Mouse (Mus musculus) v-Abl transformed pro-B cells (cell line): ENCODE data around the gene Grm6.

ENCODE experiments used
- in situ Hi-C, 2 experiments: fragments of 400-800 bp; cut with MboI; formaldehyde crosslinking; loops; one replicate each; pipeline ENCODE4 v1.15.1; 2025; ENCODE audit not compliant: unreplicated experiment in 2 of 2

The Grm6 gene

DNA sequence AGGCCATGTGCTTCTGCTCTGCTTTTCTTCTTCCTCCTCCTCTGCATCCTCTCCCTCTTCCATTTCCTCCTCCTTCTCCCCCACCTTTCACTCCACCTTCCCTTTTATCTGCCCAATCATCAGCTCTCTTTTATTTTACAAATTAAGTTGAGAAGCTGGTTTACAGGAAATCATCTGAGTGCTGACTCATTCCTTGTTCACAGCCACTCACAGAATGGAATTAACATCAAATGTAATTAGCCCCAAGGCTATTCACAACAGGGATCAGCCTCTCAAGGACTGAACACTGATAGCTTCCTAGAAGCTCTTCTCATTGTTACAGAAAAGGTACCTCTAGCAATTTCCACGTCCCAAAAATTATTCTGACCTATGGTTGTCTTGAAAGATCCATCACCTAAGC lies 46.9 kb downstream of the Grm6 start:
- in situ Hi-C loops, result no loop called here

- in situ Hi-C loops, result no loop called here
Measured at GRCm38 (mm10) chr11:50908136-50908535, 57.7 kb downstream of the Grm6 start.

- in situ Hi-C loops, result no loop called here
Measured at GRCm38 (mm10) chr11:50913301-50913700, 62.8 kb downstream of the Grm6 start.

GRCm38 (mm10) chr11:50914461-50914860 lies 64.0 kb downstream of the Grm6 start:
- in situ Hi-C loops, result no loop called here
